Mouse (Mus musculus) granulocyte monocyte progenitor cell, adult 5-6 weeks (primary cell): ENCODE data around the gene Armh3. TPM values are rescaled to one million over a fixed set of nuclear protein-coding genes. Genes with fewer than 3 reads are reported as not detected.

ENCODE experiments used
- ATAC-seq: replicated peaks from 2 replicates; pipeline ENCODE4 v1.8.0; 2016; ENCODE audit warnings: mild to moderate bottlenecking, moderate TSS enrichment, inconsistent platforms; ENCODE audit not compliant: poor library complexity, severe bottlenecking
- total RNA-seq, 2 experiments: library from RNA; stranded (forward) in 1 of 2; stranded (reverse) in 1 of 2; fragments of 200-712, 200-1000 nt in 1 of 2; fragments of >200 nt in 1 of 2; fragmentation: Nextera tagmentation in 1 of 2; gene quantifications; 2 replicates each; pipeline ENCODE4 v1.2.3; 2014 to 2017

Armh3 gene
- total RNA-seq (2014; fragmentation: Nextera tagmentation) (8.2 and 15.1 TPM in 2 replicates), total RNA-seq (2017) (8.5 and 13.3 TPM in 2 replicates)

- ATAC-seq, result peak; percentile 93
These were observed at the start of gene Armh3 for GRCm38 (mm10) chr19:45997785-45998693. TSS of gene Armh3 (minus strand) at chr19:45998488.

GRCm38 (mm10) chr19:46047426-46047825, 49.1 kb upstream of the Armh3 start:
- ATAC-seq, result no peak

GRCm38 (mm10) chr19:46046621-46047025, 48.3 kb upstream of the Armh3 start:
- no peak for ATAC-seq

- peak; percentile 23 for ATAC-seq
These were observed 47.5 kb upstream of the Armh3 start for GRCm38 (mm10) chr19:46045696-46046311.

GRCm38 (mm10) chr19:46044993-46045695, 46.9 kb upstream of the Armh3 start, which contains the start of gene Ldb1:
TSS of gene Ldb1 (minus strand) at chr19:46045214.
- peak; percentile 65 for ATAC-seq

GRCm38 (mm10) chr19:46044271-46044992, 46.1 kb upstream of the Armh3 start, which contains the start of gene Pprc1:
TSS of gene Pprc1 (plus strand) at chr19:46044886.
- no peak for ATAC-seq

- ATAC-seq, result no peak
These were observed 45.1 kb upstream of the Armh3 start for GRCm38 (mm10) chr19:46043380-46043779.

GRCm38 (mm10) chr19:46042476-46043011, 44.3 kb upstream of the Armh3 start:
- ATAC-seq, result no peak

- no peak for ATAC-seq
These were observed 43.7 kb upstream of the Armh3 start for GRCm38 (mm10) chr19:46041933-46042475.

GRCm38 (mm10) chr19:46041299-46041932, 43.1 kb upstream of the Armh3 start:
- 0 out of 2 replicates have a peak, but pooled peaks have one; percentile 4 for ATAC-seq

- no peak for ATAC-seq
These were observed 42.0 kb upstream of the Armh3 start for GRCm38 (mm10) chr19:46040149-46040902.

- peak; percentile 89 for ATAC-seq
These were observed 41.2 kb upstream of the Armh3 start for GRCm38 (mm10) chr19:46039478-46039877.

- no peak for ATAC-seq
These were observed 40.6 kb upstream of the Armh3 start for GRCm38 (mm10) chr19:46038851-46039260.

GRCm38 (mm10) chr19:46037925-46038850, 39.9 kb upstream of the Armh3 start:
- ATAC-seq, result no peak

GRCm38 (mm10) chr19:46037243-46037924, 39.1 kb upstream of the Armh3 start:
- ATAC-seq, result no peak

GRCm38 (mm10) chr19:46036477-46037242, 38.4 kb upstream of the Armh3 start:
- no peak for ATAC-seq
